Mouse (Mus musculus) spleen, adult 18-20 months (tissue): Measurements from ENCODE around the gene Gja10.

Experiments used
- DNase-seq, 2 experiments: peaks; one replicate each; pipeline ENCODE4 v3.0.0; 2022; ENCODE audit warnings: mixed read lengths in 2 of 2

The Gja10 gene

DNA sequence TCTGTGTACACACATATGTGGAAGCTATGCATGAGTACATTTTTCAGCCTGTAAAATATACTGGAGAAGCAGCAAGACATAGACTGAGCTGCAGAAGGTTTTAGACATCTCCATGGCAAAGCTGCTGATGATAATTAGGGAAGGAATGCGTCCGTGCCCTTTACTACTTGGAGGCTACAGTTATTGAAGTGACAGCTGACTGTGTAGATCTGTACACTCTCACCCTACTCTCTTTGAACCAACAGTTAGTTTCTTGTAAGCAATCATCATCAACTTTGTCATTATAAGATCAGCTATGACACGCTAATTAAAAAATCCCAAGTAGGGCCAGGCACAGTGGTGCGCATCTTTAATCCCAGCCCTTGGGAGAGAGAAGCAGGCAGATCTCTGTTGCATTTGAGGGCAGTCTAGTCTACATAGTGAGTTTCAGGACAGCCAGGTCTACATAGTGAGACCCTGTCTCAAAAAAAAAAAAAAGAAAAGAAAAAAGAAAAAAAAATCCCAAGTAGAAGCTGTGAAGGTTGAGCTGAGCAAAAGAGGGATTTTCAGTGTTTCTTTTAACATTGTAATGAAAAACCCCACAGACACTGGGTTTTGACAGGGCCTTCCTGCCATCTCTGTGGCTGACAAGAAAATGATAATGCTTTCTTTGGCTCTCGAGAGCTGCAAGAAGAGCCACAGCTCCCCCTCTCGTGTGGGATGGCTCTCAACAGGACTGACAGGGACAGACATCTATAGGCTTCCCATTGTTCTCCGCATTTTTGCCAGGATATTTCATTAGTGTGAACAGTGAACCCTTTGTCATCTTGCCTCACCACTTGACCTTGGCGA, 41.6 kb downstream of the Gja10 start:
- no peak for DNase-seq

DNA sequence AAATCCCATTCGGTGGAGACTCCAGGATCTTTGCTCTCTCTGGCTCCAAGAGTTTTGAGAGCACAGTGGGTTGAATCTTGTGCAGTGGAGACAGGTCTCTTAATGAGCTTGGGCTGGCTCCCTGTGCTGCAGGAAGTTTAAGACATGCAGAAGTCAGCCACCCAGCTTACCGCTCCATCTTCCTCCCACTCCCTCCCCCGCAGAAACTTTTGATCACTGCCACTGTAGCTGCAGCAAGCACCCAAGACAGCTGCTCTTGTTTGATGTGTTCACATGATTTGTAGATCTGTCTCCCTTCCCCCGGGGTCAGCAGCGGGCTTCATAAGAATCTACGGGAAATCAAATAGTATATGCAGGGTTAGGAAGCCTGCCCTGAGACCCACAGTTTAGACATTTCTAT, 42.3 kb downstream of the Gja10 start:
- DNase-seq, result peak; percentile 41 to 46

DNA sequence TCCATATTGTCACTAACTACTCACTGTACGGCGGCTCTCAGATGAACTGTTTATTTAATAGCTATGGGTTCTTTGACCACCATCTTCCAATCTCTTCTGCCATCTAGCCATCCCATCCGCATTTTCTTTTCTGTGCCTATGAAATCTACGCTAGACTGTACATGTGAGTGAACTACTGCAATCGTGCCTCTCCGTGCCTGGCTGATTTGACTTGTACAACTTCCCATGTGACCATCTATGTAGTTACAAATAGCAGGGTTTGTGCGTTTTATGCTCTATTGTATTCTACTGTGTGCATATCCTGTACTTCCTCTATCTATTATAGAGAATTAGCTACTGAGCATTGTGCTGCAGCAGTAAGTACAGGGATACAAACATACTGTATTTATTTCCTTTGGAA, 47.1 kb downstream of the Gja10 start:
- no peak for DNase-seq

DNA sequence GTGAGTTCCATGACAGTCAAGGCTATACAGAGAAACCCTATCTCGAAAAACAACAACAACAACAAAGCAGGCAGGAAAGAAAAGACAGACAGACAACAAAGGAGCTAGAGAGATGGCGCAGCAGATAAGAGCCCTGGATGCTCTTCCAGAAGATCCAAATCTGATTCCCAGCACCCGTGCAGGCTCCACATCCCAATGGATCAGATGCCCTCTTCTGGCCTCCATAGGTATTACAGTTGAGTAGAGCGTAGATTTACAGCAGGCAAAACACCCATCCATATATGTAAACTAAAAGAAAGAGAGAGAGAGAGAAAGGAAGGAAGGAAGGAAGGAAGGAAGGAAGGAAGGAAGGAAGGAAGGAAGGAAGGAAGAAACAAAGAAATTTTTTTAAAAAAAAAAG, 51.2 kb downstream of the Gja10 start:
- no peak for DNase-seq

DNA sequence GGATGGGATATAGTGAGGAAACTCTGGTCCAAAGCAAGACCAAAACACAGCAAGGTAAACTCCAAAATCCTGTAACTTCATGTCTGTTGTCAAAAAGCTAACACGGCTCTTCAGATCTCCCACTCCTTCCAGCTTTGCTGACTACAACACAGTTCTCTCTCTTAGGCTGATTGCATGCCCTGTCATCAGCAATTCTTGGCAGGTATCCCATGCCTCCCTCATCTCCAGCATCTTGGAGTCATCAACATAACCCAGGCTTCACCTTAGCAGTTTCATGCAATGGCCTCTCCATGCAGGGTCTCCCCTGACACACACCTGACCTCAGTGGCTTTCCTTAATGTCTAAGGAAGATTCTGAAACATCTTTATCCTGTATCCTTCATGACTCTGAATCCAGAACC, 53.4 kb downstream of the Gja10 start:
- no peak for DNase-seq
